Mouse (Mus musculus) macrophage (primary cell): ENCODE data around the gene Ccdc81. TPM values are rescaled to one million over a fixed set of nuclear protein-coding genes. Genes with fewer than 3 reads are reported as not detected.

Experiments used
- H3K27ac ChIP-seq: fragments of 350-480 bp; formaldehyde crosslinking; 2 replicates; pipeline ENCODE4 v1.9.0; 2021
- H3K36me3 ChIP-seq: fragments of 350-480 bp; formaldehyde crosslinking; 2 replicates; pipeline ENCODE4 v1.9.0; 2021; ENCODE audit errors: inconsistent target
- H3K4me3 ChIP-seq: fragments of 350-480 bp; formaldehyde crosslinking; 2 replicates; pipeline ENCODE4 v1.9.0; 2021; ENCODE audit errors: inconsistent target
- H3K79me2 ChIP-seq: fragments of 350-480 bp; formaldehyde crosslinking; 2 replicates; pipeline ENCODE4 v1.9.0; 2021; ENCODE audit errors: inconsistent target
- WGBS: methylation state at CpG from one replicate; pipeline ENCODE4 v1.1.7; 2026; ENCODE audit warnings: inconsistent platforms; ENCODE audit not compliant: missing documents; 5-methylcytosine and 5-hydroxymethylcytosine counted together
- polyA plus RNA-seq: library from polyadenylated mRNA; stranded (reverse); fragments of 250-400 nt; gene quantifications from 3 replicates; pipeline ENCODE4 v1.2.4, GENCODE M21; 2018; ENCODE audit warnings: inconsistent platforms

The Ccdc81 gene
- polyA plus RNA-seq, 1 experiment from 2014 or later: not detected

DNA sequence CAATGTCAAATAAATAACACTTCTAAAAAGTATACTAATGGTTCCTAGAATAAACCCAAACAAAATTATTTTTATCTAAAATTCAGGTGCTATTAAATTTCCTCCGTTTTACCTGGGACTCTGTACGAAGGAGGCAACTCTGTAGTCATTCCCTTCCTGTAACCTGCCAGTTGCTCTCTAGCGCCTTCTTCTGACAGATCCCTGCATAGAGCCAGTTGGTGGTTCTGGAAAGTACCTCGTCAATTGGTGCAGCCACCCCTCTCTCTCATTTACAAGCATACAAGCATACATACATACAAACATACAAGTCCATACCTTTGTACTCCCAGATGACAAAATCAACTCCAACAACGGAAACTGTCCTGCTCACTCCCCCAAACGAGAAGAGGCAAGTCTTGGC lies 59.9 kb downstream of the Ccdc81 start:
- 23% methylated on average over 6 of the region's 6 CpGs for WGBS
- H3K36me3 ChIP-seq: no peaks in the 10 kb centered on the region
- no peaks in the 10 kb centered on the region for H3K79me2 ChIP-seq
- H3K4me3 ChIP-seq: no peak overlapping the region
- H3K27ac ChIP-seq: no peak overlapping the region

- Histone ChIP-seq H3K36me3 (no peaks in the 10 kb centered on the region), H3K79me2 (no peaks in the 10 kb centered on the region), H3K4me3 (no peak overlapping the region), H3K27ac (no peak overlapping the region)
- 11% methylated on average over 6 of the region's 6 CpGs for WGBS
Observed at GRCm38 (mm10) chr7:89843121-89843520, 60.3 kb downstream of the Ccdc81 start.

- Histone ChIP-seq H3K27ac (no peak overlapping the region), H3K36me3 (no peaks in the 10 kb centered on the region), H3K4me3 (no peak overlapping the region), H3K79me2 (no peaks in the 10 kb centered on the region)
- WGBS: 90% methylated on average over 5 of the region's 5 CpGs
Observed at GRCm38 (mm10) chr7:89842404-89842715, 61.1 kb downstream of the Ccdc81 start.

GRCm38 (mm10) chr7:89841670-89842403 lies 61.6 kb downstream of the Ccdc81 start:
- H3K4me3 ChIP-seq: no peak overlapping the region
- no peaks in the 10 kb centered on the region for H3K36me3 ChIP-seq
- H3K27ac ChIP-seq: no peak overlapping the region
- H3K79me2 ChIP-seq: no peaks in the 10 kb centered on the region
- 30% methylated on average over 15 of the region's 15 CpGs for WGBS

DNA sequence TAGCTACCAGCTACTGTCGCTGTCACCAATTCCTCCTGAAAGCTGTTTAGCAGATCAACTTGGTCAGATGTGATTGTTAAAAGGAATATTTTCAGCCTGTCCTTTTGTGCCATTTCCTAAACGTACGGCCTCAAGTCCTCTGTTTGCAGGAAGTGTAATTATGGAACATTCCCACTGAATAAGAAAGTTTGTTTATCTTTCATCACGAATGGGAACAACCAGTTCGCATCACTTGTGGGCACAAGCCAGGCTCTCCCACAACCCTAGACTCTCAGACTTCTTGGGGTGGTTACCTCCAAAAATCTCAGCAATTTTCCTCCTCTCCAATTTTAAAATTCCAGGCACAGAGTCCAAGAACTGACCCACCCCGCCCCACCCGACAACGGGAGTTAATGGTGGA lies 63.7 kb downstream of the Ccdc81 start:
- no peak overlapping the region for H3K27ac ChIP-seq
- H3K79me2 ChIP-seq: no peaks in the 10 kb centered on the region
- no peak overlapping the region for H3K4me3 ChIP-seq
- no peaks in the 10 kb centered on the region for H3K36me3 ChIP-seq
- WGBS: 89% methylated on average over 8 of the region's 8 CpGs

DNA sequence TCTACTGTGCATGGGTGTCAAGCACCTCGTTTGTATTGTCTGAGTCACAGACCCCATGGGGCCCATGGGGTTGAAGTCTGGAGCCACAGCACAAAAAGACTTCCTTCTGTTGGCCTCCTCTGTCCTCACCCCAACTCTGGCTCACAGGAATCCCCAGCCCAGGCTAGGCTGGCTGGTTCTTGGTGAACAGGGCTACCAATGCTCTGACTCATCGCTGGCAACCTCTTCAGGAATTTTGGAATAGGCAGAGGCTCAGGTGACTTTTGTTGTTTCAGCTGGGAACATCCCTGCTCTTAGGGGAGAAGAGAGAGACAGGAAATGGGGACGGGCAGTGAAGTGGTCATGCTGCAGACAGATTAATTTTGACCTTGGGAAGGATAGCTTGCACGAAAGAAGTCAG lies 65.6 kb downstream of the Ccdc81 start:
- Histone ChIP-seq H3K36me3 (no peaks in the 10 kb centered on the region), H3K79me2 (no peaks in the 10 kb centered on the region), H3K27ac (no peak overlapping the region), H3K4me3 (no peak overlapping the region)
- 59% methylated on average over 4 of the region's 4 CpGs for WGBS

GRCm38 (mm10) chr7:89836676-89837075 lies 66.8 kb downstream of the Ccdc81 start:
- Histone ChIP-seq H3K36me3 (no peaks in the 10 kb centered on the region), H3K27ac (no peak overlapping the region), H3K4me3 (no peak overlapping the region), H3K79me2 (no peaks in the 10 kb centered on the region)
- WGBS: 96% methylated on average over 7 of the region's 7 CpGs

DNA sequence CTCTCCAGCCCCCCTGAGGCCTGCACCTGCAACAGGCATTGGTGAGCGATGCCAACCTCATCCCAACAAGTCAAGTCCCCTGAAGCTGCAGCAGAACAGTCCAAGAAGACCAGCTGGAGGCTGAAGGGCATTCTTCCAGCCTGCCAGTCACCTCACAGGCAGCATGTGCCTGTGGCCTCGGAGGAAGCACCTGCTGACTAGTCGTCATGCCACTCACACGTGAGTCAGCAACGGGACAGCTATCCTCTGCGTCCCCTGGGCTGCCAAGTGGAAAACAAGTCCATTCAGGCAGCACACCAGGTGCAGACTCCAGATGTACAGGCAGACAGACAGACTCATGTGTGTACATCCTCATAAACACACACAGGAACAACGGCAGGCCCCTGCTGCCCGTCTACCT lies 67.9 kb downstream of the Ccdc81 start:
- Histone ChIP-seq H3K4me3 (no peak overlapping the region), H3K79me2 (no peaks in the 10 kb centered on the region), H3K36me3 (no peaks in the 10 kb centered on the region), H3K27ac (no peak overlapping the region)
- 15% methylated on average over 8 of the region's 8 CpGs for WGBS

GRCm38 (mm10) chr7:89833521-89833920 lies 69.9 kb downstream of the Ccdc81 start:
- Histone ChIP-seq H3K79me2 (no peaks in the 10 kb centered on the region), H3K4me3 (no peak overlapping the region)

DNA sequence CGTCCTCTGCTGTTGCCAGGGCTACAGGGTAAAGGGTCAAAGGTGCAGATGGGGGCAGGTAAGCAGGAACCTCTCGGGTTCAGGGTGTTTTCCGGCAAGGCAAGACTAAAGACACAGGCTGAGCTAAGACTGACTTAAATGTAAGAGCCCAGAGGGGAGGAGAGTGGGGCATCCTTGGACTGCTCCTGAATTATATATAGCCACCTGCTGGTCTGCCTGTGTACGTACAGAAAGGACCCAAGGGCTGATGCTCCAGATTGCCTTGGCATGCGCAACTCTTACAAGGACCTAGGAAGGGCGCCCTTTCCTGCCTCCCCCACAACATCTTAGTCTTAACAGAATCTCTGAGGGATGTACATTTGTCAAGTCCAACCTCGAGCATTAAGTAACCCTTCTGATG lies 74.2 kb downstream of the Ccdc81 start:
- WGBS: 63% methylated on average over 7 of the region's 7 CpGs
- Histone ChIP-seq H3K27ac (no peak overlapping the region), H3K36me3 (no peaks in the 10 kb centered on the region), H3K79me2 (no peaks in the 10 kb centered on the region), H3K4me3 (no peak overlapping the region)

More at GRCm38 (mm10) chr7:89833521-89833920, 69.9 kb downstream of the Ccdc81 start:
- 89% methylated on average over 8 of the region's 8 CpGs for WGBS
- Histone ChIP-seq H3K27ac (no peak overlapping the region), H3K36me3 (no peaks in the 10 kb centered on the region)

- Histone ChIP-seq H3K27ac (no peak overlapping the region), H3K4me3 (no peak overlapping the region)
- 84% methylated on average over 4 of the region's 4 CpGs for WGBS
Observed at GRCm38 (mm10) chr7:89828436-89829065, 74.9 kb downstream of the Ccdc81 start.

More at GRCm38 (mm10) chr7:89828436-89829065, 74.9 kb downstream of the Ccdc81 start:
- no peaks in the 10 kb centered on the region for H3K79me2 ChIP-seq
- no peaks in the 10 kb centered on the region for H3K36me3 ChIP-seq

Other genes with a start within 250 kb of the Ccdc81 start
- 31.3 to 39.4 TPM (median 32.2 TPM) in 3 replicates for gene Hikeshi, start 37.6 kb upstream of the Ccdc81 start, polyA plus RNA-seq
- 45.6 to 59.3 TPM (median 47.9 TPM) in 3 replicates for gene Eed, start 77.4 kb upstream of the Ccdc81 start, polyA plus RNA-seq
- 217 to 393 TPM (median 273 TPM) in 3 replicates for gene Picalm, start 226.6 kb upstream of the Ccdc81 start, polyA plus RNA-seq